Mouse (Mus musculus) intestine, embryonic 14.5 days (tissue): Measurements from ENCODE around the gene Fchsd2. TPM values are rescaled to one million over a fixed set of nuclear protein-coding genes. Genes with fewer than 3 reads are reported as not detected.

Source experiments
- ATAC-seq: fragments of 200-750 bp; cut with Nextera tagmentation; replicated peaks from 2 replicates; pipeline ENCODE4 v1.8.0; 2017; ENCODE audit warnings: low read depth, moderate number of reproducible peaks, moderate TSS enrichment, moderate library complexity; ENCODE audit not compliant: low FRiP score, low TSS enrichment
- DNase-seq: peaks from one replicate; pipeline ENCODE4 v3.0.0-alpha.2; 2018; ENCODE audit warnings: low spot score
- H3K27ac ChIP-seq: fragments of 300-500 bp; sonication (generic); 2 replicates; pipeline ENCODE4 v1.5.1; 2014; ENCODE audit warnings: low read depth, mild to moderate bottlenecking, control low read depth
- H3K27me3 ChIP-seq: fragments of 300-500 bp; sonication (generic); replicated peaks from 2 replicates; pipeline ENCODE4 v1.6.1; 2014; ENCODE audit warnings: low read length, control low read depth; ENCODE audit not compliant: control insufficient read depth, insufficient read depth
- H3K36me3 ChIP-seq: fragments of 300-500 bp; sonication (generic); 2 replicates; pipeline ENCODE4 v1.6.1; 2014; ENCODE audit warnings: low read length, control low read depth; ENCODE audit not compliant: control insufficient read depth, insufficient read depth
- H3K4me1 ChIP-seq: fragments of 300-500 bp; sonication (generic); replicated peaks from 2 replicates; pipeline ENCODE4 v1.6.1; 2014; ENCODE audit warnings: low read length, control low read depth, mixed read lengths; ENCODE audit not compliant: control insufficient read depth, insufficient read depth
- H3K4me2 ChIP-seq: fragments of 300-500 bp; sonication (generic); 2 replicates; pipeline ENCODE4 v1.6.1; 2014; ENCODE audit warnings: low read length
- H3K4me3 ChIP-seq: fragments of 300-500 bp; sonication (generic); 2 replicates; pipeline ENCODE4 v1.5.1; 2014; ENCODE audit warnings: low read depth, low read length, control low read depth, mixed read lengths
- H3K9ac ChIP-seq: fragments of 300-500 bp; sonication (generic); 2 replicates; pipeline ENCODE4 v1.6.1; 2014; ENCODE audit warnings: mild to moderate bottlenecking, low read length
- H3K9me3 ChIP-seq: fragments of 300-500 bp; sonication (generic); 2 replicates; pipeline ENCODE4 v1.6.1; 2016; ENCODE audit warnings: low read length, control low read depth; ENCODE audit not compliant: control insufficient read depth
- WGBS: fragments of 180-500 bp; shearing (Covaris S2); extraction: QIAGEN DNeasy Blood & Tissue Kit; methylation state at CpG from one replicate; pipeline ENCODE4 v1.1.7; 2014; 5-methylcytosine and 5-hydroxymethylcytosine counted together
- polyA plus RNA-seq: library from polyadenylated mRNA; unstranded; fragments of >200 nt; fragmentation: Nextera tagmentation; extraction: Ambion mirVana; gene quantifications from 2 replicates; pipeline ENCODE4 v1.2.1, GENCODE M21; 2014

Gene Fchsd2
- polyA plus RNA-seq, 1 experiment from 2014 or later = 24.4 TPM

GRCm38 (mm10) chr7:101293611-101294010, 200.9 kb downstream of the Fchsd2 start:
- no peak overlapping the region for H3K4me2 ChIP-seq
- no peaks in the 10 kb centered on the region for H3K9me3 ChIP-seq
- H3K4me3 ChIP-seq = no peak overlapping the region
- peaks cover 28% of the 10 kb centered on the region for H3K36me3 ChIP-seq
- H3K9ac ChIP-seq = no peak overlapping the region
- peaks cover 10% of the 10 kb centered on the region for H3K4me1 ChIP-seq
- no peak for ATAC-seq
- no peak for DNase-seq
- no peak overlapping the region for H3K27ac ChIP-seq
- H3K27me3 ChIP-seq = no peaks in the 10 kb centered on the region
- 63% methylated on average over 4 of the region's 4 CpGs for WGBS

- ATAC-seq = no peak
- 0 out of 2 replicates have a peak, but pooled peaks cover 3% of the 10 kb centered on the region for H3K27me3 ChIP-seq
- no peaks in the 10 kb centered on the region for H3K9me3 ChIP-seq
- H3K4me3 ChIP-seq = no peak overlapping the region
- peaks cover 10% of the 10 kb centered on the region for H3K4me1 ChIP-seq
- DNase-seq = no peak
- no peak overlapping the region for H3K4me2 ChIP-seq
- no peak overlapping the region for H3K9ac ChIP-seq
- 54% methylated on average over 1 of the region's 1 CpGs for WGBS
- no peak overlapping the region for H3K27ac ChIP-seq
- H3K36me3 ChIP-seq = peaks cover 13% of the 10 kb centered on the region; the same call in 1 of the 2 replicates
These were observed 202.8 kb downstream of the Fchsd2 start for GRCm38 (mm10) chr7:101295438-101295837.

GRCm38 (mm10) chr7:101296252-101297022, 203.8 kb downstream of the Fchsd2 start:
- no peaks in the 10 kb centered on the region for H3K9me3 ChIP-seq
- H3K4me2 ChIP-seq = peak overlapping the region; percentile 65
- H3K36me3 ChIP-seq = 0 out of 2 replicates have a peak, but pooled peaks cover 6% of the 10 kb centered on the region
- 10% methylated on average over 35 of the region's 35 CpGs for WGBS
- H3K27ac ChIP-seq = no peak overlapping the region
- H3K4me1 ChIP-seq = peaks cover 15% of the 10 kb centered on the region
- DNase-seq (peak; percentile 90), ATAC-seq (peak; percentile 76)
- peak overlapping the region; percentile 35; the same call in 1 of the 2 replicates for H3K9ac ChIP-seq
- H3K4me3 ChIP-seq = peak overlapping the region; percentile 27
- 0 out of 2 replicates have a peak, but pooled peaks cover 3% of the 10 kb centered on the region for H3K27me3 ChIP-seq

- H3K9me3 ChIP-seq = no peaks in the 10 kb centered on the region
- H3K4me3 ChIP-seq = peak overlapping the region; percentile 27
- peak overlapping the region; percentile 65 for H3K4me2 ChIP-seq
- WGBS = 28% methylated on average over 8 of the region's 8 CpGs
- DNase-seq (no peak), ATAC-seq (no peak)
- H3K36me3 ChIP-seq = no peaks in the 10 kb centered on the region
- H3K27me3 ChIP-seq = 0 out of 2 replicates have a peak, but pooled peaks cover 3% of the 10 kb centered on the region
- no peak overlapping the region for H3K27ac ChIP-seq
- peaks cover 15% of the 10 kb centered on the region for H3K4me1 ChIP-seq
- peak overlapping the region; percentile 13; the same call in 1 of the 2 replicates for H3K9ac ChIP-seq
These were observed 204.4 kb downstream of the Fchsd2 start for GRCm38 (mm10) chr7:101297023-101297405.

- H3K9me3 ChIP-seq = no peaks in the 10 kb centered on the region
- no peak overlapping the region for H3K4me2 ChIP-seq
- no peak for DNase-seq
- H3K27me3 ChIP-seq = 0 out of 2 replicates have a peak, but pooled peaks cover 3% of the 10 kb centered on the region
- 80% methylated on average over 3 of the region's 3 CpGs for WGBS
- no peaks in the 10 kb centered on the region for H3K36me3 ChIP-seq
- peaks cover 18% of the 10 kb centered on the region for H3K4me1 ChIP-seq
- no peak overlapping the region for H3K27ac ChIP-seq
- ATAC-seq = no peak
- H3K4me3 ChIP-seq = no peak overlapping the region
- H3K9ac ChIP-seq = no peak overlapping the region
These were observed 205.7 kb downstream of the Fchsd2 start for GRCm38 (mm10) chr7:101298375-101298774.

GRCm38 (mm10) chr7:101301361-101301880, 208.8 kb downstream of the Fchsd2 start:
- peak overlapping the region; percentile 95 for H3K4me2 ChIP-seq
- peak overlapping the region; percentile 70 for H3K4me3 ChIP-seq
- peaks cover 16% of the 10 kb centered on the region for H3K4me1 ChIP-seq
- peak overlapping the region; percentile 44; the same call in 1 of the 2 replicates for H3K27ac ChIP-seq
- DNase-seq (no peak), ATAC-seq (peak; percentile 42)
- whole genome bisulfite sequencing = 1% methylated on average over 30 of the region's 30 CpGs
- H3K36me3 ChIP-seq = no peaks in the 10 kb centered on the region
- H3K9me3 ChIP-seq = no peaks in the 10 kb centered on the region
- 0 out of 2 replicates have a peak, but pooled peaks cover 3% of the 10 kb centered on the region for H3K27me3 ChIP-seq
- H3K9ac ChIP-seq = peak overlapping the region; percentile 58

GRCm38 (mm10) chr7:101301881-101302456, 209.3 kb downstream of the Fchsd2 start, which contains the start of gene Atg16l2:
Gene Atg16l2, minus strand, starts transcription at chr7:101302251.
- ATAC-seq (peak; percentile 97), DNase-seq (peak; percentile 96)
- Histone ChIP-seq H3K4me2 (peak within 1 kb of the TSS; percentile 95), H3K9ac (peak within 1 kb of the TSS; percentile 58), H3K27me3 (0 out of 2 replicates have a peak, but pooled peaks cover 3% of the 10 kb centered on the region), H3K27ac (peak within 1 kb of the TSS; percentile 44; the same call in 1 of the 2 replicates), H3K4me1 (peaks cover 11% of the 10 kb centered on the region), H3K4me3 (peak within 1 kb of the TSS; percentile 70), H3K9me3 (no peaks in the 10 kb centered on the region), H3K36me3 (no peaks in the 10 kb centered on the region)
- under 1% methylated on average over 39 of the region's 39 CpGs for WGBS

- Histone ChIP-seq H3K36me3 (no peaks in the 10 kb centered on the region), H3K4me3 (peak overlapping the region; percentile 70), H3K27me3 (0 out of 2 replicates have a peak, but pooled peaks cover 3% of the 10 kb centered on the region), H3K4me1 (peaks cover 8% of the 10 kb centered on the region), H3K4me2 (peak overlapping the region; percentile 95), H3K9me3 (no peaks in the 10 kb centered on the region), H3K9ac (no peak overlapping the region), H3K27ac (no peak overlapping the region)
- no peak for DNase-seq
- WGBS = 23% methylated on average over 7 of the region's 7 CpGs
- no peak for ATAC-seq
These were observed 210.0 kb downstream of the Fchsd2 start for GRCm38 (mm10) chr7:101302691-101303090.
